Mouse (Mus musculus) WW6 (cell line): ENCODE data around the gene Dclk1.

ENCODE experiments used
- DNase-seq: peaks from one replicate; pipeline ENCODE4 v3.0.0-alpha.2; 2013; ENCODE audit warnings: low read depth, low spot score

Dclk1 gene

DNA sequence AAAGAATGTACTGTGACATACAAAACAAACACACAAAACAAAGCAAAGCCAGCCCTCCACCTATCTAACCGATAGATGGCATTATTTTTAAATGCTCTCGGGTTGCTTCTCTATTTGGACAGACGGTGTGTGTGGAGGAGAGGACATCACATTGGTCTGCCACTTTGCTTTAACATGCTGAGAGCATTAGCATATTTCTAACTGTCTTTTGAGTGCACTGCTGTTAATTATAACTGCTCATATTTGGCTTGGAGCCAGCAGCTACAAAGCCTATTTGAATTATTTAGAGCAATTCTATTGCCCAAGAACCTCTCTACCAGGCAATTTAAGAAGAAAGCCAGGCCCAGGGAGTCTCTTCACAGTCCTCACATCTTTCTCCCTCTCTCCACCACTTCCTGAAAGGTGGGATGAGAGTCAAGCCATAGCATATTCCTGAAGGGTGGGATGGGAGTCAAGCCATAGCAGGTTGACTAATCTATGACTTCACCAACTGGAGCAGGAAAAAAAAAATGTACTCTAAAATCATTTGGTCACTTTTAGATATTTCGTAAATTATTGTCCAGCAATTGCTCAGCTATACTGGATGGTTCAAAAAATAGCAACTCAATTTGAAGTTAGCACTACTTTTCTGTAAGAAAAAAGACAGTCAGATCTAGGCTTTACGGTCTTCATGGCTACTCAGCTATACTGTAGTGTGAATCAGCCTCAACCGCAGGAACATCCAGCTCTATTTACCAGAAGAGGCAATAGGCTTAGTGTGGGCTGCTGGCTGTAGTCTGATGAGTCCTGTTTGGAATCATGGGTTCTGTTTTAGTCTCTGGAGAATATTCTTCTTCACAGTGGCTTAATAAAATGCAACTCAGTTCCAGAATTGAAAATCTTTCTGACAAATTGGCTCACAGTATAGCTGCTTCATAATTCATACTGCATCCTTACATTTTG, 155.9 kb downstream of the Dclk1 start:
- DNase-seq: no peak

DNA sequence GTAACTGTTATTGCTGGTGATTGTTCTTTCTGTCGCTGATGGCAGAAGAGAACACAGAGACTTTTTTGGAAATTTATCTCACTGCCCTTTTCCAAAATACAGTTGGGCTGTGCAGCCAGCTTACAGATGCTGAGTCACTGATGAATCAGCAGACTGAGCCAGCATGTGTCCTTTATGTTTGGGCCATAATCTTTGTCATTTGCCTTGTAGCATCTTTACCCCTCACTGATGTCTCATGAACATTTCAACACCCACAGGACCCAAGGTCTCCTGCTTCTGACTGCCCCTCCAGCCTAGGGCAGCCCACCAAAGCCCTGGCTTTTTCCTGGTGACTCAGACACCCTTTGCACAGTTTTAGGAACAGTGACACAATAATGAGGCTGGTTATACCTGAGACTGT, 159.1 kb downstream of the Dclk1 start:
- DNase-seq: no peak

DNA sequence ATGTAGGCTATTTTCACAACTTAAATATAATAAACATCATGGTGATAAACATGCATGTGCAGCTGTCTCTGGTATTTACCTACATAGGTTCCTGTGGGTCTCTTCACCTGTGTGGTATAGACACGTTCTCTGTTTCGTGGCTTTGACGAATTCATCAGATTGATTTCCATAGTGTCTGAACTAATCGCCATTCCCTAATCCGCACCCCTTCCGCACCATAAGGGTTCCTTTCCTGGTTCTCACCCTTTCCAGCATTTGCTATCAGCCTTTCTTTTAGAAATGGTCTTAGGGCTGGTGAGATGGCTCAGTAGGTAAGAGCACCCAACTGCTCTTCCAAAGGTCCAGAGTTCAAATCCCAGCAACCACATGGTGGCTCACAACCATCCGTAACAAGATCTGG, 162.6 kb downstream of the Dclk1 start:
- DNase-seq: no peak

DNA sequence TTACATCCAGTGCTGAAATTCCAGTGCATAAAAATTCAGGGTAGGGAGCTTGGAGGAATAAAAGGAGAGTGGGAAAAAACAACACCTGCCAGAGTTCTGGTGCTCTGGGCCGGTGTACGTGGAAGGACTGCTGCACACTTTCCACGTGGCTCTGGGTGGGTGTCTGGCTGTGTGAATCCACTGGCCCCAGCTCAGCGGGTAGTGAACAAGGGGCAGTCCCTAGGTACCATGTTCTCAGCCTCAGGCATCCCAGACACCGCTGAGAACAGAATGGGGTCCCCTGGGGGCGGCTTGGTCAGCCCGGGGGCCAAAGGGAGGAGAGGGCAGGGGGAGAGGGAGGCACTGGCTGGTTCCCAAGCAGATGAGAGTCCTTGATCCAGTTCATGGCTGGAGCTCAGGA, 164.5 kb downstream of the Dclk1 start:
- DNase-seq: no peak

DNA sequence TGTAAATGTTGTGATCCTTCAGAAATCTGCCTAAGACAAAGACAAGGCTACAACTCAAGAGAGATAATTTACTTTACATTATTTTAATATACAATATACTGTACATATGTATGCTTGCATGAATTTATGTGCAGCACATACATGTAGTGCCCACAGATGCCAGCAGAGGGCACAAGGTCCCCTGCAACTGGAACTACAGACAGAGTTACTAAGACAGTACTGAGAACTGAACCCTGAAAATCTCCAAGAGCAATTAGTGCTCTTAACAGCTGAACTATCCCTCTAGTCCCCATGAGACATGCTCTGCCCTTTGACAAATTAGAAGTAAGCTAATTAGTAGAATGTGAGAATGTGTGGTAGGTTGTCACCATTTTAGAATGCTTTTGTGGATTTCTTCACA, 169.4 kb downstream of the Dclk1 start:
- DNase-seq: no peak

DNA sequence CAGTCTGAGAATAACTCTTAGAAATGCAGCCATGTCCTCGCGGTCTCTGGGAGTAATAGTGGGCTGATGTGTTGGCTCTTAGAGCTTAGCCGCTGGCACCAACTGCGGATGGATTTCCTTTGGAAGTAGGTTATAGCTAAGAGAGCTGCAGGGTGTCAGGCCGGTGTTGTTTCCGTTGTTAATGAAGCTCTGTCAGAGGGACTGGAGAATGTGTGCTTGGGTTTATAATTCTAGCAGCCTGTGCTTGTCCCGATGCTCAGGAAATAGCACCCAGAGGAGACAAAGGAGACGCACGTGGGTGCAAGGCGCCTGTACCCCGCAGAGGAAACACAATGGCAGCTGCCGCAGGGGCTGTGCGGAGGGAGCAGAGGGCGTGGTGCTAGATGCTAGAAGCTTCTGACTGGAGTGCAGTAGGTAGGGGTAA, 173.4 kb downstream of the Dclk1 start:
- DNase-seq: no peak

DNA sequence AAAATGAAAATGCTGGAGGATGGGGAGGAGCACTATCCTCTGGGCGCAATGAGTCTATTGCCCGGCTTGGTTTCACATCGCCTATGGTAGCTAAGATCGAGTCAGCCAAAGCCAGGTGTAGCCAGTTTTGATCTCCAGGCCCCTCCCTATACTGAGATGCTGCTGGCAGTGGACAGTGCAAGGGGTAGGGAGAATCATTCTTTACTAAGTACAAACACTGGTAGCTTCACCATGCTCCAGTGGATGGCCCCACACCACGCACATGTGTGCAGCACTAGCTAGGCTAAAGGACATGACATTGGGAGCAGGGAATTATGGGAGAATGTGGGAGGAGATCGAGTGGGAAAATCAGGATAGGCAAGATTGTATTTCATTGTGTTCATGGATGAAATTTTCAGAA, 176.7 kb downstream of the Dclk1 start:
- no peak for DNase-seq

DNA sequence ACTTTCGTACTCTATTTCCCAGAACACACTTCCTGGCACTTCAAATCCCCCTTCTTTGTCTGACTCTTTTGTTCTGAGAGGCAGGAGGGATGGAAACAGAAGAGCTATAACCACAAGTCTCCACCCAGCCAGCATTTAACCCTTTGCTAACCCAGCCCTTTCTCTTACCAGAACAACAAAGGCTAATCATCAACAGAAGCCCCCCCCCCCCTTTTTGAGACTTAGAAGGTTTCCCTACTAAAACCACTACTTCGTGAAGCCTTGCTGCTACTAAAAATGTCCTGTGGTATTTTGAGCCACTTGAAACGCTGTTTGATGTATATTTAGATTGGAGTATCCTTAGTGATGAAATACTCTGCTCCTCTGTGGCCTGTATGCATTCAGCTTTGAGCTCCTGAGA, 177.2 kb downstream of the Dclk1 start:
- DNase-seq: no peak

DNA sequence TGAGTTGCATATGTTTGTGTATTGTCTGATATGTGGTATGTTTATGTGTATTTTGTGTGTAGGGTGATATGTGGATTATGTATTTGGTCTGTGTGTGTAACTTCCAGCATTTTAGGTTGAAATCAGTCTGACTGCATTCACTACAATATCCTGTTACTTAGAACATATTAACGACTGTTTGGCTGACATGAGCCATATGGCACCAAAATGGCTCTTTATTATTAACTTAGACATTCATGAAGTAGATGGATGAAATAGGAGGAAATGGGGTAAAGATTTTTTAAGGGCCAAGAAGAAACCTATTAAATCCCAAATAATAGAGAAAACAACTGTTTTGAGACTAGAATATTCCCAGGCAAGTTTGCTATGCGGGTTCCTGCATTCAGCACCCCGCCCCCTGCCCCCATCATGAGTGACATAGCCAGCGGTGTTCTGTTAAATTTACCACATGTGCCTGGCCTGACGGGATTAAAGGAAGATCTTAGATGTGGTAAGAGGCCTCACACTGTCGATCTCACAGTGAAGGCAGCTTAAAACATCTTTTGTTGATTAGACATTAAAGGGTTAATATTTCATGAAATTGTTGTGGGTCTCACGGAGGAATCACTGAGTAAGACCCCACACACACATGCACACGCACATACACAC, 178.4 kb downstream of the Dclk1 start:
- no peak for DNase-seq

DNA sequence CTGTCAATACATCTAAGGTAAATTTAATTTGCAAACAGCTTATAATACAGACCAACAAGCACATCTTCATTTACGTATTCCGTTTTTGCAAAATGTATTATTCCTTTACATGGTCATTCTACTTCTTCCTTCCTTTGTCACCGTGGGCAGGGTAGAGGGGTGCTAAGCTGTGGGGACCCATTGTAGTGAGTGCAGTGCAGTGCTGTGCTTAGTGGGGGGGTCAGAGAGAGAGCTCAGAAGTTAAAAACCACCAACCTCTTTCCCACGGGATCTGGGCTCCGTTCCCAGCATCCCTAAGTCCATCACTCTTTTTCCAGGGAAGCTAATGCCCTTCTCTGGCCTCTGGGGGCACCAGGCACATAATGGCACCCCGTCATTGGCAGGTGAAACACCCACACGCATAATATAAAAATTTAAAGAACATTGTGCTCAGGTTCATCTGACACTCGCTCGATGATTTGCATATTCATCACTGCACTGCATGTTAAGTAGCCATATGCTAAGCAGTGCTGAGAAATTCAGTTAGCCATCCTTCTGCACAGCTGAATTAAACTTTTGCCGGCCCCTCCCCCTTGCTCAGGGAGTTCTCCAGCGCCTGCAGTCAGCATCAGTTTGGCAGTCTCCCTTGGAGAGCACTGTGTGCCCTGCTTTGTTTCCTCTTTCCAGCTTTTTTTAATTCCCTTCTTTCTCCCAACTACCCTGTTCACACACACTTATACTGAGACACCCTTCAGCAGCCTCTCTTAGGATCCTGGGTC, 181.7 kb downstream of the Dclk1 start:
- DNase-seq: no peak

DNA sequence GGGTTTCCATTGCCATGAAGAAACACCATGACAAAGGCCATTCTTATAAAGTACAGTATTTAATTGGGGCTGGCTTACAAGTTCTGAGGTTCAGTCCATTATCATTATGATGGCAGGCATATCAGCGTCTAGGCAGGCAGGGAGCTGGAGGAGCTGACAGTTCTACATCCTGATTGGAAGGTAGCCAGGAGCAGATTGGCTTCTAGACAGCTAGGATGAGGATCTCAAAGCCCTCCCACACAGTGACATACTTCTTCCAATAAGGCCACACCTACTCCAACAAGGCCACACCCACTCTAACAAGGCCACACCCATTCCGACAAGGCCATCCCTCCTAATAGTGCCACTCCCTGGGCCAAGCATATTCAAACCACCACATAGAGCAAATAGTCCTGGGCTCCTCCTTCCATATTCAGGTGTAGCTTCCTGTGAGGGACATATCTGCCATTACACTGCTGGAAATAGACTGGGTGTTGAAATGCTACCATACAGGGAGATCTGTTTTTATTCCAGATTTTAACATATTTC, 187.9 kb downstream of the Dclk1 start:
- no peak for DNase-seq

DNA sequence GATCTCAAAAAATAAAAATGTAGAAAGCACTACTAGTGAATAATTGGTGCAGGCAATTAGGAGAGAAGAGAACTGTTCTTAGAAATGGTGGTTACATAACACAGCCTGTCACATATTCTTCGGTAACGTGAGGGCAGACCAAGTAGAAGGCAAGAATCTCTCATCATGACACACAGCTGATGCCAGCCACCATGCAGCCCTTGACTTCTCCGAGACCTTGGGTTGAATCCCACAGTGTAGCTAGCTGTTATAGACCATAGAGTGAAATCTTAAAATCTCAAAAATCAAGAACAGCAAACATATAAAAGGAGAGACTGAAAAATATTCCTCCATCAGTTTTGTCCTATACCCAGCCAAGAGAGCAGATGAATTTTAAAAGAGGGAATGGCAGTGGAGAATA, 189.1 kb downstream of the Dclk1 start:
- DNase-seq: no peak

DNA sequence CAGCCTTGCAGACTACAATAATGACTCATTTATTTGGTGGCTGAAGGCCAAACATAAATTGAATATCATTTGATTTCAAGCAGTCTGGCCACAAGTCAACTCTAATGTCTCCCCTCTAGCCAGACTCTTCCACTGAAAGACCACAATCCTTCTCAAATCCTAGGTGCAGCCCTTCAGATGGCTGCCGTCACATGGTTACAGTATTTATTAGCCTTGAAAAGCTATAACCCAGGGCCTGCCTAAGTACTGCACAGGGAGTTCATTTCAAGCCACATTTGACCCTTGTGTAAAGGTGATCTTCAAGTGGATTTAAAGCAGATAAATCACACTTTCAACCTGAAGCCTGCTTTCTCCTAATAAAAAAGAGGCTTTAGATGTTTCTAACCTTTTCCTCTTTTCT, 192.1 kb downstream of the Dclk1 start:
- DNase-seq: no peak

DNA sequence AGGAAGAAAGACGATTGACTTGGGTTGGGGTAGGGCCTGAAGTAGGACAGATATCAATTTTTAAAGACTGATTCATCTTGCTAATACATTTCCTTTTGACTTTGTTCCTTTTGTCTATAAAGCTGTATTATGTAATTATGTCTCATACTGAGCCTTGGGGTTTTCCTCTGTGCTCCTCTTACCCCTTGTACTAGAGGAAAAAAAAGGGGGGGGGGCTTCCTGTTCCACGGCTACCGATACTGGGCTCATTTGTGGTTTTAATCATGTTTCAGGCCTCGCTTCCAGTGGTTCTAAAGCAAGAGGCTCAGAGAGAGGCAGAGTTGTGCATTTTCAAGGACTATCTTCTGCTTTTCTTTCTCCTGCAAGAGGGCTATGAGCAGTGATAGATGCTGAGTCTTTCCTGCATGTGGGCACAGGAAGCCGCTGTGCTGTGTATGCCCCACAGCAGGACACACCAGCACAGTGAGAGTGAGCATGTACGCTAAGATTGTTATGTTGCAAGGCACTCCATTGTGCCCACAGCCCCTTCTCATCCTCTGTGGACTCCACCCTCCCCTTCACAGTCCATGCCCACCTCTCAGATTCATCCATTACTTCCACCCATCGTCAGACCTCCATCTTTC, 196.8 kb downstream of the Dclk1 start:
- no peak for DNase-seq

DNA sequence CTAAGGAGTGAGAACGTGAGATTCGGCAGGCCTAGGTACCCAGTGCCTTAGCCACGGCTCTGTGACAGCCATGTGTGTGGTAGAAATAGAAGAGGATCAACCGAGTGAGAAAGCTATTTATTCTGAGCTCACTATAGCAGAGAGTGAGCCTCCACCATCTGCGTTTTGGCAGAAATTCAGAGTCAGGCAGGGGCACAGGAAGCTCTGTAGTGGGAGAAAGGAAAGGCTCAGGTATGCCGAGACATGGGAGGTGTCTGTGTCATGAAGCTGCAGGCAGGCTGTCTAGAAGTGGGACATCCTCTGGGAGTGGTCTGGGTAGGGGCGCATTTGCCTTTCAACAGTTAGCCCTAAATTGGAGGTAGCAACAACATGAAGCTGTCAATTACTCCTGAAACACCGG, 198.2 kb downstream of the Dclk1 start:
- no peak for DNase-seq

DNA sequence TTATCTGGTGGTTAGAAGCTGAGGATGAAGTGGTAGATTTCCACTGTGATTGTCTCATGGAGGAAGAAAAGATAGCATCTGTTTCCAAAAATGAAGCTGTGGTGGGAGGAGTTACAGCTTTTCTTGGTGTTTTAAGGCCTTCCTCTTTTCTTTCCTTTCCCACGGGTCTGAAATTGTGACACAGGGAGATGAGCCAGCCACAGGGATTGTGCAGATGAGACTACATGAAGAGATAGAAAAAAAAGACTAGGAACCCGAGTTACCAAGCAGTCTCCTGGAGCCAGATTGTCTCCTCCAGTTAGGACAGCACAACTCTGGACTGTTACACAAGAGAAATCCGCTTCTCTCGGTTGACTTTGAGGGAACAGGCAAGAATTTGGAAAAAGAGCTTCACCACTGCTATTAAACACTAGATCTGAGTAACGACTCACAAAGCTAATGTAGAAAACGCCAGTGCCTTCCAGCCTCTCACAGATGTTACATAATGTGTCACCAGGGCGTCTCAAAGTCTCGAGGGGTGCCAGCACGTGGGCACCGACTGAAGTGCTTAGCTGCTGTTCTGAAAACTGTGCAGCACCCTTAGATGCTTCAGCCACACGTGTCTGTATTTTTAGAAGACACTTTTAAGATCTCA, 200.0 kb downstream of the Dclk1 start:
- DNase-seq: no peak

DNA sequence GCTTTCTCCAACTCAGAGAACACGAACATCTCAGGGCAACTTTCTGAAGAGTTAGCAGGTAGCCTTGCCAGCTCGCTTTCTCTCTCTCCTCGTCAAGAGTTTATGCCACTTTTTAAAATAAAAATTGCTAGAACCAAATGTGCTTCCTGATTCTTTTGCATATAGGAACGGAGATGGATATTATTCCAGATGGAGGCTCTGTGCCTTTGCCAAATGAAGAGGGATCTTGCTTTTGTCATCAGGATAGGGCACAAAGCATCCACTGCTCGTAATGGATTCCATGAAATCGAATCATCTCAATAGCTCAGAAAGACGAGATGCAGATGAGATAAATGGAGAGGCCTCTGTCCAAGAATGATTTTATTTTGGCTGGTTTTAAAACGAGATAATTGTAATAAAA, 201.1 kb downstream of the Dclk1 start:
- no peak for DNase-seq

DNA sequence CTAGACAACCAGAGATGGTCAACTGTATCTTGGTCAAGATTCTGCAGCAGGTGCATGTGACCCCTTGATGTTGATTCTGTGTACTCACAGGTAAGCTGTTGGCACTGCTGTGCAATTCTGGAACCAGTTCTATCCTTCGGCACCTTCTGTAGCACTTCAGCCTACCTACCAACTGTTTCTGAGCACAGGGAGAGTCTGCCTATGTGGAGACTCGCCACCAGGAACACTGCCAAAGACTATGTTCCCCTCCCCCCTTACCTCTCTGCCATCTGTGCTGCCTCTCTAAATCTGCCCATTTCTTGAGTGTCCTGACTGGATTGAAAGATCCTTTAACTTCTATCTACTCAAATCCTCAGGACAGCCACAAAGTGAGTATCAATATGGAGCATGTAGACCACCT, 201.6 kb downstream of the Dclk1 start:
- DNase-seq: no peak

DNA sequence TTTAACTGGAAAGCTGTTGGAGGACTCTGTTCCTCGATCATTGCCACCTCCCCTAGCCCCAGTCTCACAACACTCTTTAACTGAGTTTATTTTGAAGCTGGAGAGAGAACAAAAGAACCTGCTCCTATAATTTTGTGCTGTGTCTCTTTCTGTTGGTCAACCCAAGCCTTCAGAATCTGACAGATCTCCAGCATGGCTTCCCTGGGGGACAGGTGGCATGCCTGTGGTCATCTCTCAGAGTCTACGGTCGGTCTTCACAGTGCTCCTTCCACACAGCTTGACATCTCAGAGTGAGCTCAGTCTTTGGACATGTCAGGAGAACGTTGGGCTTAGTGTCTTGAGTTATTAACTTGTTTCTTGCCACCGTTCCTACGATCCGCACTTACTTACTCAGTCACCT, 204.5 kb downstream of the Dclk1 start:
- DNase-seq: no peak

DNA sequence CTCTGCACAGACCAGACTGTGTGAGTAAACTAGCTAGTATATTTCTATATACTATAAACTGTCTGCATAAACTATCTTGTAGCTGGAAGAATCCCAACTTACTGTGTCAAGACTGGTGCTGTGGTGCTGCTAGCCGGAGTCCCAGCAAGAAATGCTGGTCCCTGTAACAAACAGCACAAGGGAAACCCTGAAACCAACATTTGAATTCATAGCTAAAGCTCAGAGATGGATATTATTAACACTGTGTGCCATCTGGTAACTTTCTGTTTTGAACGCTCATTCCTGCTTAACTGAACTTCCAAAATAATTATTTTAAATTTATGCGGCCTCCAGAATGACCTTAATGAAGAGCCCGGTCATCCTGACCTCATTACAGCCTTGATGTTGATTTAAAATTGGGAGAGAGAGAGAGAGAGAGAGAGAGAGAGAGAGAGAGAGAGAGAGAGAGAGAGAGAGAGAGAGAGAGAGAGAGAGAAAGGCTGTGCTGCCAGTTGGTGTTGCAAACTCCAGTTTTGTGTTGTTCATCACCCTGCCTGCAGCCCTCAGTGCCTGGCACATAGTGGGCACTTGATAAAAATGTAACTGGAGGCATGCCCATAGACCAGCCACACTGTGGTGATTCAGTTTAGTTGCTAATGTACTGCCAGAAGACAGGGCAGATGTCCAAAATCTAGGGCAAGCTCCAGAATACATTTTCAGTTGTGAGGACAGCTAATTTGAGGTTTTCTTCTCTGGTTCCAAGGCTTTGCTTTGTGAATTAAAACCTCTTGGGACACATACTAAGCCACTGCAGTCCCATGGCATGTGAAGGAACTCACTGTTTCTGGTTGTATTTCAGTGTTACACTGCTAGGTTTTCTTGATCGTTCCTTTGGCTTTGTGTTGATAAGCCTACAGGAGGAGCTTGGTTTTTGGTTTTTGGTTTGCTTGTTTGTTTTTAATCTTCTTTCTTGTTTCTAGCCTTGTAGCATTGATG, 205.6 kb downstream of the Dclk1 start:
- no peak for DNase-seq
